Mouse (Mus musculus): ENCODE results near the gene Ccl17. TPM values are rescaled to one million over a fixed set of nuclear protein-coding genes. Genes with fewer than 3 reads are reported as not detected.

Gene Ccl17
- polyA plus RNA-seq, 1 experiment from 2014 or later: not detected

DNA sequence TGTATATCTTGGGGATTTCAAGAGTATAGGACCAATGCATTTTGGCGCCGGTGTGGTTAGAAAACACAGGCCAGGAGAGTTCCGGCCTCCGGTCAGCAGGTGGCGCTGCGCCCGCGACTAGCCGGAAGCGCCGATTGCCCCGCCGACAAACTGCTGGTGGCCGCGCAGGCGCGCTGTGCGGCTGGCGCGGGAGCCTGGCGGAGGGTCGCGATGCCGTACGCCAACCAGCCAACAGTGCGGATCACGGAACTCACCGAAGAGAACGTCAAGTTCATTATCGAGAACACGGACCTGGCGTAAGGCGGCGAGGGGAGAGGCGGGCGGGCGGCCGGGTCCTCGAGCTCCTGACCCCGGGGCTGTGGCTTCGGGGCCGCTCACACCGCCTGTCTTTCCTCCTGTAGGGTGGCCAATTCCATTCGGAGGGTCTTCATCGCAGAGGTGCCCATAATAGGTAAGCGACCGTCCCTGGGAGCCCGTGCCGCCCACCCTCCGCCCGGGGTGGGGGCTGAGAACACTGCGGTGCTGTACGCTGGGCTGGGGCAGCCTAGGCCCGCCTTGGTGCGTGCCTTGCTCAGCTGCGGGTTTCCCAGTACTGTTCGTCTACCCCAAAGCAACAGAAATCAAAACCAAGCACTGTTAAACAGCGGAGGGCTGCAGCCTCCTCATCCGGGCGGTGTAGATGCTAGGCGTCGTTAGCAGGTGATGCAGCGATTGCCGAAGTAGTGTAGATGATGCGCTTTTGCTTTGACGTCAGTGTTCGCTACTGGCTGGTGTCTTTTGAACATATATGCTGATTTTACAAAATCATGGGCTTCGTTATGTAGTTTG, 47.3 kb downstream of the Ccl17 start, which contains the start of gene Polr2c:
Gene Polr2c, plus strand, starts transcription at position 105 of the 828 bp plus-strand sequence.
- peaks cover 5% of the 10 kb centered on the region; the same call in 1 of the 2 replicates for H3K36me3 ChIP-seq (ENCODE audit: control insufficient read depth, insufficient read depth, low read length)
- peak within 1 kb of the TSS; percentile 85 for H3K4me2 ChIP-seq
- WGBS: 1% methylated on average over 65 of the region's 68 CpGs

DNA sequence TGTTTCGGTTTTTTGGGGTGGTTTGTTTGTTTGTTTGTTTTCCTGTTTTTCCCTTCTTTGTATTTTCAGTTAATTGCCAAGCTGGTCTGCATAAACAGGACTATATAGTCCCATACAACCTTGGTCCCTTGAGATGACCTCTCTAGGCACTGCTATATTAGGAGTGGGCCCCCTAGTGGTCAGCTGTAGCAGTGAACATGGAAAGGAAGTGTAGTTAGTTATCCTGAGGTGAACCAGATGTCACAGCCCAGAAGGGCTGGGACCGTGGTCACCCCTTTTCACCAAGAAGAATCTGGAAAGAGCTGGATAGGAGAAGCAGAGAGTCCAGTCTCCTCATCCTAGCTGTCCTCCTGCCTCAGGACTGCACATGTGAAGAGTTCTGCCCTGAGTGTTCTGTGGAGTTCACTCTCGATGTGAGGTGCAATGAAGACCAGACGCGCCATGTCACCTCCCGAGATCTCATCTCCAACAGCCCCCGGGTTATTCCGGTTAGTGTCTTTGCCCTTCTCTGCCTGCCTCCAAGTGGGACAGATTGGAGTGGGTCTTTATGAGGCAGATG, 51.2 kb downstream of the Ccl17 start:
- no peaks in the 10 kb centered on the region for H3K27me3 ChIP-seq (ENCODE audit: control insufficient read depth, insufficient read depth, low read length)
- H3K27ac ChIP-seq (ENCODE audit: low read depth, low read length): no peak overlapping the region
- 83% methylated on average over 8 of the region's 8 CpGs for WGBS
- H3K9ac ChIP-seq (ENCODE audit: low read length): no peak overlapping the region
- no peak overlapping the region for H3K4me2 ChIP-seq
- H3K4me1 ChIP-seq (ENCODE audit: control insufficient read depth, insufficient read depth, low read length): peaks cover 6% of the 10 kb centered on the region
- no peak overlapping the region for H3K4me3 ChIP-seq (ENCODE audit: low read depth, low read length)
- ATAC-seq (ENCODE audit: low FRiP score) (0 out of 2 replicates have a peak, but pooled peaks have one; percentile 34), DNase-seq (ENCODE audit: low spot score, missing footprints) (peak; percentile 94)
- H3K36me3 ChIP-seq (ENCODE audit: control insufficient read depth, insufficient read depth, low read length): peaks cover 12% of the 10 kb centered on the region; the same call in 1 of the 2 replicates
- no peaks in the 10 kb centered on the region for H3K9me3 ChIP-seq (ENCODE audit: control insufficient read depth, low read length)

More for the DNA sequence above, 47.3 kb downstream of the Ccl17 start, which contains the start of gene Polr2c:
- Histone ChIP-seq H3K4me1 (ENCODE audit: control insufficient read depth, insufficient read depth, low read length) (peaks cover 6% of the 10 kb centered on the region), H3K9me3 (ENCODE audit: control insufficient read depth, low read length) (no peaks in the 10 kb centered on the region), H3K4me3 (ENCODE audit: low read depth, low read length) (peak within 1 kb of the TSS; percentile 98), H3K27me3 (ENCODE audit: control insufficient read depth, insufficient read depth, low read length) (no peaks in the 10 kb centered on the region), H3K9ac (ENCODE audit: low read length) (peak within 1 kb of the TSS; percentile 94), H3K27ac (ENCODE audit: low read depth, low read length) (no peak within 1 kb of the TSS; the same call in 1 of the 2 replicates)
- DNase-seq (ENCODE audit: low spot score, missing footprints) (peak; percentile 100), ATAC-seq (ENCODE audit: low FRiP score) (peak; percentile 82)

Other genes with a start within 250 kb of the Ccl17 start
- gene Rspry1, start 208.5 kb upstream of the Ccl17 start, polyA plus RNA-seq (2014; fragmentation: Nextera tagmentation; extraction: Ambion mirVana): 50.7 and 51.9 TPM in 2 replicates
- 107 and 127 TPM in 2 replicates for gene Fam192a, start 208.5 kb upstream of the Ccl17 start, polyA plus RNA-seq (2014; fragmentation: Nextera tagmentation; extraction: Ambion mirVana)
- gene Arl2bp, start 143.9 kb upstream of the Ccl17 start, polyA plus RNA-seq (2014; fragmentation: Nextera tagmentation; extraction: Ambion mirVana): 94.6 and 108 TPM in 2 replicates
- 0.66 TPM in 1 of 2 replicates, not detected in the other for gene Pllp, start 114.2 kb upstream of the Ccl17 start, polyA plus RNA-seq (2014; fragmentation: Nextera tagmentation; extraction: Ambion mirVana)
- gene Ccl22, start 64.9 kb upstream of the Ccl17 start, polyA plus RNA-seq (2014; fragmentation: Nextera tagmentation; extraction: Ambion mirVana): not detected in 2 replicates
- 9.4 and 10.4 TPM in 2 replicates for gene Cx3cl1, start 38.4 kb upstream of the Ccl17 start, polyA plus RNA-seq (2014; fragmentation: Nextera tagmentation; extraction: Ambion mirVana)
- 49.4 and 51.5 TPM in 2 replicates for gene Coq9, start 27.9 kb downstream of the Ccl17 start, polyA plus RNA-seq (2014; fragmentation: Nextera tagmentation; extraction: Ambion mirVana)
- 134 and 154 TPM in 2 replicates for gene Ciapin1, start 27.9 kb downstream of the Ccl17 start, polyA plus RNA-seq (2014; fragmentation: Nextera tagmentation; extraction: Ambion mirVana)
- 160 and 169 TPM in 2 replicates for gene Polr2c, start 47.0 kb downstream of the Ccl17 start, polyA plus RNA-seq (2014; fragmentation: Nextera tagmentation; extraction: Ambion mirVana)
- gene Dok4, start 65.9 kb downstream of the Ccl17 start, polyA plus RNA-seq (2014; fragmentation: Nextera tagmentation; extraction: Ambion mirVana): 12.0 and 12.9 TPM in 2 replicates
- 13.5 and 15.9 TPM in 2 replicates for gene Ccdc102a, start 107.6 kb downstream of the Ccl17 start, polyA plus RNA-seq (2014; fragmentation: Nextera tagmentation; extraction: Ambion mirVana)
- gene Adgrg5, start 113.2 kb downstream of the Ccl17 start, polyA plus RNA-seq (2014; fragmentation: Nextera tagmentation; extraction: Ambion mirVana): 0.36 and 0.40 TPM in 2 replicates
- gene Adgrg1, start 164.3 kb downstream of the Ccl17 start, polyA plus RNA-seq (2014; fragmentation: Nextera tagmentation; extraction: Ambion mirVana): 153 and 157 TPM in 2 replicates
- 2.6 and 2.8 TPM in 2 replicates for gene Adgrg3, start 207.2 kb downstream of the Ccl17 start, polyA plus RNA-seq (2014; fragmentation: Nextera tagmentation; extraction: Ambion mirVana)
- 0.14 TPM in 1 of 2 replicates, not detected in the other for gene Drc7, start 244.7 kb downstream of the Ccl17 start, polyA plus RNA-seq (2014; fragmentation: Nextera tagmentation; extraction: Ambion mirVana)

Data from midbrain, embryonic 11.5 days (tissue).